Mouse (Mus musculus): ENCODE results near the gene Ehf.

Ehf gene

GRCm38 (mm10) chr2:103214861-103215260 lies 88.2 kb downstream of the Ehf start:
- no peak for DNase-seq (ENCODE audit: low spot score in 2 of 2)

- DNase-seq (ENCODE audit: low spot score in 2 of 2) = no peak
These were observed 89.5 kb downstream of the Ehf start for GRCm38 (mm10) chr2:103213547-103213946.
